Comparison of ENCODE assay signal across 25 mouse cellular contexts in the genomic region with DNA sequence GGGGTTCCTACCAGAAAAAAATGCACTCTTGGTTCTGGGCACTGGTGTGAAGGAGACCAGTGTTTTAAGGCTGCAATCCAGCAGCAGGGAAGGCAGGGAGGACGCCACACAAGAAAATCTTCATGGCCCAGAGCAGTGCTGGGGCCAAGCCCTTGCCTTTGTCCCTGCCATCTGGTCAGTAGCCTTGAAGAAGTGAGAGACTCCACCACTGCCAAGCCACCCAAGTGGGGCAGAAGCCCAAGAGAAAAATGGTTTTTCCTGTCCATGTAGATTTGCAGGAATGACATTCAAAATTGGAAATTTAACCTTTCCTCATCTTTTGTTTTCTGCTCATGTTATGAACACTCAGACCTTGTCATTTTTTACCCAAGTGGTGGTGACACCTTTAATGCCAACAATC. TPM values are rescaled to one million over a fixed set of nuclear protein-coding genes. Genes with fewer than 3 reads are reported as not detected.
"Had no signal": no experiment of that assay in that cellular context is flagged by ENCODE, and none has a peak within 500 bp of the region (broad histone marks: within the 10 kb centered on the region; RNA-seq: fewer than 3 reads in every experiment).

No protein-coding gene starts in this region.

- ATAC-seq: hindbrain, embryonic 16.5 days; inflammation-experienced regulatory T-cells, adult 6 months; intestine, postnatal 0 days; liver, postnatal 0 days had no signal

- H3K9ac ChIP-seq: heart, embryonic 12.5 days; hindbrain, embryonic 12.5 days; hindbrain, embryonic 14.5 days; limb, embryonic 13.5 days; limb, embryonic 15.5 days; liver, embryonic 13.5 days; liver, embryonic 15.5 days; liver, postnatal 0 days had no signal

- H3K27me3 ChIP-seq: limb, embryonic 13.5 days; limb, embryonic 15.5 days had no signal

- H3K4me3 ChIP-seq: gastrocnemius, adult 2 months; heart, adult 2 months; heart, embryonic 12.5 days; hindbrain, embryonic 10.5 days; hindbrain, embryonic 12.5 days; layer of hippocampus, adult 2 months; left cerebral cortex, adult 2 months; limb, embryonic 13.5 days; limb, embryonic 15.5 days; liver, embryonic 13.5 days; liver, embryonic 15.5 days had no signal

- H3K36me3 ChIP-seq: heart, embryonic 12.5 days; hindbrain, embryonic 10.5 days; liver, embryonic 13.5 days; liver, embryonic 15.5 days had no signal

- H3K27ac ChIP-seq: gastrocnemius, adult 2 months; heart, adult 2 months; hindbrain, embryonic 10.5 days; hindbrain, embryonic 12.5 days; hindbrain, embryonic 14.5 days; layer of hippocampus, adult 2 months; left cerebral cortex, adult 2 months; limb, embryonic 13.5 days; limb, embryonic 15.5 days; liver, embryonic 13.5 days; liver, embryonic 15.5 days had no signal

- H3K4me2 ChIP-seq: heart, embryonic 12.5 days; hindbrain, embryonic 12.5 days; hindbrain, embryonic 14.5 days; limb, embryonic 13.5 days; limb, embryonic 15.5 days; liver, embryonic 13.5 days; liver, embryonic 15.5 days had no signal

- H3K9me3 ChIP-seq: heart, embryonic 12.5 days; hindbrain, embryonic 10.5 days; hindbrain, embryonic 12.5 days; limb, embryonic 13.5 days; limb, embryonic 15.5 days; liver, embryonic 13.5 days; liver, embryonic 15.5 days had no signal

- H3K4me1 ChIP-seq: hindbrain, embryonic 10.5 days; hindbrain, embryonic 12.5 days; limb, embryonic 13.5 days; limb, embryonic 15.5 days; liver, embryonic 13.5 days; liver, embryonic 15.5 days had no signal

- DNase-seq: gastrocnemius, adult 2 months; gastrocnemius, postnatal 10 days; gastrocnemius, postnatal 25 days; heart, postnatal 10 days; heart, postnatal 36 days; kidney, adult 18-20 months; kidney, adult 8-10 months; kidney, postnatal 10 days; kidney, postnatal 4 days; liver, embryonic 13.5 days; liver, postnatal 0 days had no signal

RNA-seq across cellular contexts. Expression of a gene that starts 10.8 kb away (rescaled TPM):
- total RNA-seq: granulocyte monocyte progenitor cell, adult 5-6 weeks had no signal
